Mouse (Mus musculus) neutrophil, adult 5-6 weeks (primary cell): ENCODE data around the gene Zfp691. TPM values are rescaled to one million over a fixed set of nuclear protein-coding genes. Genes with fewer than 3 reads are reported as not detected.

Source experiments
- ATAC-seq: fragments of 151-379, 151-347 bp; 2 replicates; pipeline ENCODE4 v1.8.0; 2017; ENCODE audit warnings: mild to moderate bottlenecking, moderate TSS enrichment; ENCODE audit not compliant: insufficient number of reproducible peaks, poor library complexity, low FRiP score, severe bottlenecking; ENCODE audit errors: extremely low read depth
- total RNA-seq: library from RNA; stranded (forward); fragments of 200-1000 nt; gene quantifications from 2 replicates; pipeline ENCODE4 v1.2.3, GENCODE M21; 2017

Gene Zfp691
- total RNA-seq: 6.9 and 10.3 TPM in 2 replicates

- ATAC-seq: peak; percentile 100
These were observed at the start of gene Zfp691 for GRCm38 (mm10) chr4:119173851-119174453. TSS of gene Zfp691 (minus strand) at chr4:119174195.

- peak; percentile 58; the same call in 1 of the 2 replicates for ATAC-seq
These were observed 49.7 kb upstream of the Zfp691 start for GRCm38 (mm10) chr4:119223696-119224095.

GRCm38 (mm10) chr4:119218169-119218568, 44.2 kb upstream of the Zfp691 start, which contains the start of gene Tmem269:
TSS of gene Tmem269 (minus strand) at chr4:119218217.
- no peak for ATAC-seq

- no peak for ATAC-seq
These were observed 42.7 kb upstream of the Zfp691 start for GRCm38 (mm10) chr4:119216667-119217066.

DNA sequence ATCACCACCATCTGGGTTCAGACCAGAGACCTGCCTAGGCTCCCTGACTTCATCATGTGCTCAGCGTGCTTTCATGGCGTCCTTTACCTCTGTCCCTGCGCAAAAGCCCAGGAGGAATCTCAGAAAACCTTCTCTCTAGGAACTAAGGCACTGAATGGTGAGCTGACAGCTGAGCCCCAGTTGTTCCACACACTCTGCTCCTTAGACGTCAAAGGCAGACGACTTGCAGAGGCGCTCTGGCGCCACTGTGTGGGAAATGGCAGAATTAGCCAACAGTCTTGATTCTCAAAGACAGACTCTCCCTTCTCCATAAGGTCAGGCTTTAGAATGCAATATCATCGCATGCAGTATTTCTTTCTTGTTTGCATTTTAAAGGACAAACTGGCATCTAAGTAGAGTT, 30.7 kb upstream of the Zfp691 start:
- peak; percentile 61 for ATAC-seq

GRCm38 (mm10) chr4:119198105-119198504, 24.1 kb upstream of the Zfp691 start:
- ATAC-seq: no peak

GRCm38 (mm10) chr4:119195582-119196320, 21.8 kb upstream of the Zfp691 start:
- ATAC-seq: no peak; the same call in 1 of the 2 replicates

DNA sequence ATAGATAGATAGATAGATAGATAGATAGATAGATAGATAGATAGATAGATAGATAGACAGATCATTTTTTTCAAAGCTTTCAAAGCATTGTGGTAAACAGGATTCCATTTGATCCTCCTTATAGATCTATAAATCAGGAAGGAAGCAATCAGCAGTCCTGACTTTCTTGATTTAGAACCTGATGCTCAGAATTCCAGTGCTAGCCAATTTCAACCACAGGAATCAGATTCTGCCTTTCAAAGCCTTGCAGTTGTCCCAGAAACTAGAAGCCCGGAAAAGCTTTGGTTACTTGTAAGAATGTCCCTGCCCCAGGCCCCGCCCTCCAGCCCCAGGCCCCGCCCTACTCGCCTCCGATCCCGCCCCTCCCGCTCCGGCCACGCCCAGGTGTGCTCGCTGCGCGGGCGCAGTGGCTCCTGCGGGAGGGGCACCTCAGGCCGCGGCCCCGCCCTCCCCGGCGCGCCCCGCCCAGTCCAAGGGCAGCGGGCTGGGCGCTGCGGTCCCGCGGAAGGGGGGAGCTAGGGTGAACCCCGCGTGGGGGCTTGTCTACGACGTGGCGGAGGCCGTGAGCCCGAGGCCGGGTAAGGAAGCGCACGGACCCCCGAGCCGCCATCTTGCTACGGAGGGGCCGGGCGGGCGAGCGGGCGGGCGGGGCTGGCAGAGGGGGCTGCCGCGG, 21.1 kb upstream of the Zfp691 start, which contains the start of gene Svbp:
Gene Svbp (plus strand): TSS at position 398 of the 673 bp plus-strand sequence.
- peak; percentile 82 for ATAC-seq

DNA sequence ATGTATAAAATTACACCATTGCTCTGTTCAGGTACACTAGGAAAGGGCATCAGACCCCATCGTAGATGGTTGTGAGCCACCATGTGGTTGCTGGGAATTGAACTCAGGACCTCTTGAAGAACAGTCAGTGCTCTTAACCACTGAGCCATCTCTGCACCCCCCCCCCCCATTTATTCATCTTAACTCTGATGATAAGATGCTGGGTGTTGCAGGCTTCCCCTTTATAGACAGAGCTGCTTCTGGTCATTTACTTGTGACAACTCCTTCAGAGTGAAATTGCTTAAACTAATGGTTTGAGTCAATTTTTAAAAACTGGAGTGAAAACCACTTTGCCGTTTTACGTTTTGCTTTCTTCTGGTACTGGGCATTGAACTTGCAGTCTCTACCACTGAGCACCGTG, 18.8 kb upstream of the Zfp691 start:
- no peak for ATAC-seq

DNA sequence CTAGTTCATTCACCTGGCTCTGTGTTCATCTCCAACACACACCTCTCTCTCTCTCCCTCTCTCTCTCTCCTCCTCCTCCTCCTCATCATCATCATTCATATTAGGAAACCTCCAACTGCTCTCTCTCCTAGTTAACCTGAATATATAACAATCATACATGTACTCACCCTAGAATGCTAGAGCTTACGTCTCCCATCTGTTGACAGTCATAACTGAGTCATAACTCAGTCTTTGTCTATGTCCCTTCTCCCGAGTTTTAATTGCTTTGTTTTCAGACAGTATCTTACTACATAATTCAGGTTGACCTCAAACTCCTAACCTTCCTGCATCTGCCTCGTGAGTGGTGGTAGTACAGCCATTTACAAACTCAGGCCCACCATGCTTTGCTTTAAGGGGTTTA, 17.3 kb upstream of the Zfp691 start:
- no peak for ATAC-seq

- no peak for ATAC-seq
These were observed 16.6 kb upstream of the Zfp691 start for GRCm38 (mm10) chr4:119190618-119191017.

- no peak for ATAC-seq
These were observed 15.9 kb upstream of the Zfp691 start, which contains the start of gene Ermap for GRCm38 (mm10) chr4:119189864-119190263. TSS of gene Ermap (minus strand) at chr4:119190011.

DNA sequence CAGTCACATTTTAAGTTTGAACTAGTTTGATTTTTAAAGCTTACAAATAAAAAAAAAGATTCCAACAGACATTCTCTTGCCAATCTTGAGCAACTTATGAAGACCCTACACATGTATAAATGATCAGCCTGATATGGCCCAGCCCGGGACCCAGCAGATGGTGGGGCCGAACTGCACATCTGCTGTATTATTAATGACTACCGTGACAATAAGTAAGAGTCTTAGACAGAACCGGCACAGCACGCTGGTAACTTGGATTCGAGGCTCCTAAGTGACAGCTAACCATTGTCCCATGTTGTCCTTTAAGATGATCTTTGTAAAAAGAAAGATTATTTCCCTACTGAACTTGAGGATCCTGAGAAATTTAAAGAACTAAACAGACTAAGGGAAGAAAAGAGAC, 15.4 kb upstream of the Zfp691 start:
- ATAC-seq: no peak

DNA sequence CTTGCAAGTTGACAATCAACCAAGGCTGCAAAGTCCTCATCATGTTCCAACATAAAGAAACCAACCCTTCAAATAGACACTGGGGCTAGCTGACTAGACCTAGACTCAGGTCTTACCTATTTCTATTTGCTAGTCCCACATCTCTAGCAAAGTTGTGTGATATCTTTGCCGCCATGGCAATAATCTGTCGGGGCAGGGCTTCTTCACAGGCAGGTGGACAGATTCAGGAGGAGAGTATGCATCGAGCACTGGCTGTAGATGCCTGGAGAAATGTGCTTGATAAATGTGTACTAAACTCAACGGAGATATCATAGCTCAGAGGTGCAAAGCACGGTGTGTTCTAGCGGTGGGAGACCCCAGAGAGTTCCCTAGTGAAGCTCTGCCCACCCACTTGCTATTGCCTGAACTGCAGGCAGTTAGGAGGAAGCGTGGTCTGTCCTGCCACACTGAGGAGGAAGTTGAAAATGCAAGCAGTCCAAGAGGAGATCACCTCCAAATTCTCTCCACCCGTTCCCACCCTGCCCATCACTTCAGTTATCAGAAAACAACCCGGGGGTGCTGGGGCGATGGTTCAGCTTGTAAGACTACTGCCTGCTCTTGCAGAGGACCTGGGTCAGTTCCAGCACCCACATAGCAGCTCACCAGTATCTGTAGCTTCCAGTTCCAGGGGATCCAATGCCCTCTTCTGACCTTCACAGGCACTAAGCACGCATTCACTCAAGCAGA, 14.2 kb upstream of the Zfp691 start:
- ATAC-seq: 0 out of 2 replicates have a peak, but pooled peaks have one; percentile 16

- ATAC-seq: no peak
These were observed 11.8 kb upstream of the Zfp691 start for GRCm38 (mm10) chr4:119185771-119186170.

DNA sequence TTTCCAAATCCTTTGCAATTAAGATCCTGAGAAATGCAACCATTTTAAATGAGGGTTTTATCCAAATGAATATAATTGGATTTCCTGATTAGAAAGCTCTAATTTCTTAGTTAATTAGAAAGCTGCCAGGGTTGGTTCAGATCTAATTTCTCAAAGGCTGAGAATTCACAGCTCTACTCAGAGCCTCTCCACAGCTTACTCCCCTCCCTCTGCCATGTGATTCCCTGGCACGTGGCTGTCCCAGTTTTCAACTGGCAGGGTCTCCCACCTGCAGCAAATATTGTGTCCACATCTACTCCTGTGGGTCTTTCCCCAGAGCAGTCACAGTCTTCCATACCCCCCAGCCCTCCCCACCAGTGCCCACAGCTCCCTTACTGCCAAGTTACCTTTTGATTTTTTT, 9.5 kb upstream of the Zfp691 start:
- ATAC-seq: no peak

DNA sequence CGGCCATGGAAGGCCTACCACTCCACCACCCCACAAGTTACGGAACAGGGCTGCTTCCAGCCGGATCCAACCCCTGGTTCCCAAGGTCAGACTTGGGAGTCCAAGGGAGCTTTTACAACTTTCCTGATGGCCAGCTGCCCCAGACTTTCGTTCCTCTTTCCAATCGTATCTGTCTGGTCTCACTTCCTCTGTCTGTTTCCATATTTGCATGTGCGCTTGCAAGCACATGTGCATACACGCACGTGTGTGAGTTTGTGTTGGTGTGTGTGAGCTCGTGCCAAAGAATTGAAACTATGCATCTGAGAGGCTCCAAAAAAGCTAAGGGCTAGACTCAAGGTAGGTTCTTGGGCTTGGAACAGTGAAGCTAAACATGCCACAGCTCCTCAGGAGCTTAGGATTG, 7.5 kb upstream of the Zfp691 start:
- ATAC-seq: peak; percentile 91

GRCm38 (mm10) chr4:119180133-119180707, 6.2 kb upstream of the Zfp691 start:
- ATAC-seq: no peak

DNA sequence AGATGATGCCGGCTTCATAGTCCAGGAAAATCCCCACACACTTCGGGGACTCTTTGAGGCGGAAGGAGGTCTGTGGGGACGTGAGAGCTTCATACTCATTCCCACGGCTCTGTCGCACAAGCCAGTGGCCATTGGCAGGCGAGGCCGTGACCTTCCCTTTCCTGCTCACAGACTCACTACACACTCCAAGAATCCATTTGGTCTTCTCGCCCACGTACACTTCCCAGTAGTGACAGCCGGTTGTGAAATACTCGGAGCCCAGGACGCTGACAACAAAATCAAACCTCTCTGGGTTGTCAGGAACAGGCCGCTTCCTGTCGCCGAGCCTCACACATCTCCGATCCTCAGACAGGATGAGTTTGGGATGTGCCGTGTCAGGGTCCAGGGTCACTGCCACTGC, 4.3 kb upstream of the Zfp691 start:
- no peak for ATAC-seq
